Mouse (Mus musculus): Measurements from ENCODE around the gene Pigm.

The Pigm gene

GRCm38 (mm10) chr1:172413491-172414230, 37.3 kb downstream of the Pigm start:
- no peak for DNase-seq (ENCODE audit: inconsistent ontology term)

- DNase-seq (ENCODE audit: inconsistent ontology term) = no peak
These were observed 37.9 kb downstream of the Pigm start for GRCm38 (mm10) chr1:172414231-172414585.

- no peak for DNase-seq (ENCODE audit: inconsistent ontology term)
These were observed 38.7 kb downstream of the Pigm start for GRCm38 (mm10) chr1:172415061-172415460.

- no peak for DNase-seq (ENCODE audit: inconsistent ontology term)
These were observed 41.8 kb downstream of the Pigm start for GRCm38 (mm10) chr1:172418173-172418572.

GRCm38 (mm10) chr1:172418642-172419041, 42.3 kb downstream of the Pigm start:
- DNase-seq (ENCODE audit: inconsistent ontology term) = no peak

- DNase-seq (ENCODE audit: inconsistent ontology term) = no peak
These were observed 43.8 kb downstream of the Pigm start for GRCm38 (mm10) chr1:172420181-172420580.

GRCm38 (mm10) chr1:172423393-172423792, 47.0 kb downstream of the Pigm start:
- peak; percentile 59 for DNase-seq (ENCODE audit: inconsistent ontology term)

GRCm38 (mm10) chr1:172426419-172426818, 50.1 kb downstream of the Pigm start:
- DNase-seq (ENCODE audit: inconsistent ontology term) = no peak

- no peak for DNase-seq (ENCODE audit: inconsistent ontology term)
These were observed 51.5 kb downstream of the Pigm start for GRCm38 (mm10) chr1:172427841-172428240.

GRCm38 (mm10) chr1:172428614-172429013, 52.3 kb downstream of the Pigm start:
- DNase-seq (ENCODE audit: inconsistent ontology term) = no peak

GRCm38 (mm10) chr1:172430731-172431220, 54.4 kb downstream of the Pigm start:
- no peak for DNase-seq (ENCODE audit: inconsistent ontology term)

- peak; percentile 78 for DNase-seq (ENCODE audit: inconsistent ontology term)
These were observed 55.7 kb downstream of the Pigm start for GRCm38 (mm10) chr1:172431836-172432586.

- no peak for DNase-seq (ENCODE audit: inconsistent ontology term)
These were observed 56.2 kb downstream of the Pigm start for GRCm38 (mm10) chr1:172432587-172432955.

GRCm38 (mm10) chr1:172433012-172433850, 56.9 kb downstream of the Pigm start:
- no peak for DNase-seq (ENCODE audit: inconsistent ontology term)
